Mouse (Mus musculus) liver, embryonic 14.5 days (tissue): ENCODE results near the gene Prr23a3. TPM values are rescaled to one million over a fixed set of nuclear protein-coding genes. Genes with fewer than 3 reads are reported as not detected.

Experiments
- ATAC-seq: fragments of 200-750 bp; cut with Nextera tagmentation; 2 replicates; pipeline ENCODE4 v1.8.0; 2017; ENCODE audit warnings: moderate number of reproducible peaks, mild to moderate bottlenecking, moderate library complexity; ENCODE audit not compliant: insufficient read depth
- DNase-seq, 3 experiments: peaks; one replicate each; pipeline ENCODE4 v3.0.0-alpha.2; 2012 to 2013; ENCODE audit warnings: low read depth in 3 of 3, low spot score in 3 of 3
- H3K27ac ChIP-seq: fragments of 300-500 bp; sonication (generic); 2 replicates; pipeline ENCODE4 v1.5.1; 2014; ENCODE audit warnings: moderate library complexity, mild to moderate bottlenecking, control low read depth, inconsistent platforms
- H3K27me3 ChIP-seq: fragments of 300-500 bp; sonication (generic); 2 replicates; pipeline ENCODE4 v1.6.1; 2014; ENCODE audit warnings: mild to moderate bottlenecking, low read length, moderate library complexity; ENCODE audit not compliant: control insufficient read depth, insufficient read depth
- H3K36me3 ChIP-seq: fragments of 300-500 bp; sonication (generic); replicated peaks from 2 replicates; pipeline ENCODE4 v1.6.1; 2014; ENCODE audit warnings: low read depth; ENCODE audit not compliant: control insufficient read depth, insufficient read depth
- H3K4me1 ChIP-seq, 2 experiments: fragments of 200-500 bp in 1 of 2; fragments of 300-500 bp in 1 of 2; sonication (generic) in 1 of 2; replicated peaks; 2 replicates each; pipeline ENCODE4 v1.6.1; 2012 to 2014; ENCODE audit warnings: antibody characterized with exemption in 1 of 2, inconsistent platforms in 1 of 2, low read length in 1 of 2; ENCODE audit not compliant: control insufficient read depth in 2 of 2, insufficient read depth in 2 of 2
- H3K4me2 ChIP-seq: fragments of 300-500 bp; sonication (generic); 2 replicates; pipeline ENCODE4 v1.6.1; 2014; ENCODE audit warnings: low read depth, mild to moderate bottlenecking, control low read depth, moderate library complexity
- H3K4me3 ChIP-seq, 2 experiments: fragments of 200-500 bp in 1 of 2; fragments of 300-500 bp in 1 of 2; sonication (generic) in 1 of 2; 2 replicates each; pipeline ENCODE4 v1.5.1; 2012 to 2014; ENCODE audit warnings: low read depth in 2 of 2, low read length in 2 of 2, mild to moderate bottlenecking in 2 of 2, control low read depth in 1 of 2, inconsistent platforms in 1 of 2, moderate library complexity in 1 of 2; ENCODE audit not compliant: insufficient read depth in 1 of 2
- H3K9ac ChIP-seq: fragments of 300-500 bp; sonication (generic); replicated peaks from 2 replicates; pipeline ENCODE4 v1.6.1; 2014; ENCODE audit warnings: mild to moderate bottlenecking, control low read depth, moderate library complexity
- H3K9me3 ChIP-seq: fragments of 300-500 bp; sonication (generic); 2 replicates; pipeline ENCODE4 v1.6.1; 2016; ENCODE audit warnings: low read length, mixed read lengths; ENCODE audit not compliant: control insufficient read depth
- CTCF ChIP-seq: IDR thresholded peaks from 2 replicates; pipeline ENCODE4 v1.5.1; 2016; ENCODE audit warnings: antibody characterized with exemption, low read depth, control low read depth
- EP300 ChIP-seq: IDR thresholded peaks from 2 replicates; pipeline ENCODE4 v1.6.1; 2016; ENCODE audit warnings: antibody characterized with exemption, low read depth
- WGBS: fragments of 180-500 bp; shearing (Covaris S2); extraction: QIAGEN DNeasy Blood & Tissue Kit; methylation state at CpG from one replicate; pipeline ENCODE4 v1.1.7; 2014; ENCODE audit not compliant: insufficient replicate concordance; 5-methylcytosine and 5-hydroxymethylcytosine counted together
- polyA plus RNA-seq, 2 experiments: library from polyadenylated mRNA; depleted of rRNA in 1 of 2; stranded (reverse) in 1 of 2; unstranded in 1 of 2; fragments of >200 nt; fragmentation: Nextera tagmentation in 1 of 2; extraction: Ambion mirVana in 1 of 2; gene quantifications; 2 replicates each; pipeline versions ENCODE4 v1.2.1 to v1.2.3; 2012 to 2014

The Prr23a3 gene
- polyA plus RNA-seq (2012; rRNA removed): not detected in 2 replicates
- not detected in 2 replicates for polyA plus RNA-seq (2014; fragmentation: Nextera tagmentation; extraction: Ambion mirVana)

- no peaks in the 10 kb centered on the region for H3K36me3 ChIP-seq
- 47% methylated on average over 22 of the region's 22 CpGs for WGBS
- DNase-seq (no peak), ATAC-seq (no peak)
- H3K9ac ChIP-seq: no peak within 1 kb of the TSS
- H3K4me3 ChIP-seq: no peak within 1 kb of the TSS
- no peaks in the 10 kb centered on the region for H3K27me3 ChIP-seq
- no peaks in the 10 kb centered on the region for H3K4me1 ChIP-seq
- no peaks in the 10 kb centered on the region for H3K9me3 ChIP-seq
- H3K4me2 ChIP-seq: no peak within 1 kb of the TSS
- no peak within 1 kb of the TSS for H3K27ac ChIP-seq
- TF ChIP-seq EP300 (no peak), CTCF (no peak)
Observed at GRCm38 (mm10) chr9:98864571-98864970, at the start of gene Prr23a3. TSS of gene Prr23a3 (plus strand) at chr9:98864767.

GRCm38 (mm10) chr9:98816066-98816465 is 48.5 kb upstream of the Prr23a3 start:
- no peak for ATAC-seq
- DNase-seq: no peak
- 58% methylated on average over 3 of the region's 3 CpGs for WGBS

GRCm38 (mm10) chr9:98817592-98817991 is 47.0 kb upstream of the Prr23a3 start:
- no peaks in the 10 kb centered on the region for H3K4me1 ChIP-seq
- H3K9me3 ChIP-seq: no peaks in the 10 kb centered on the region
- no peaks in the 10 kb centered on the region for H3K36me3 ChIP-seq
- no peak for DNase-seq
- TF ChIP-seq EP300: no peak
- TF ChIP-seq CTCF: no peak
- no peak overlapping the region for H3K27ac ChIP-seq
- H3K4me3 ChIP-seq: no peak overlapping the region
- no peak for ATAC-seq
- no peak overlapping the region for H3K9ac ChIP-seq
- no peak overlapping the region for H3K4me2 ChIP-seq
- 66% methylated on average over 7 of the region's 7 CpGs for WGBS
- no peaks in the 10 kb centered on the region for H3K27me3 ChIP-seq

More at GRCm38 (mm10) chr9:98816066-98816465, 48.5 kb upstream of the Prr23a3 start:
- TF ChIP-seq EP300 (no peak), CTCF (no peak)
- H3K27ac ChIP-seq: no peak overlapping the region
- no peaks in the 10 kb centered on the region for H3K36me3 ChIP-seq
- no peak overlapping the region for H3K4me3 ChIP-seq
- H3K4me2 ChIP-seq: no peak overlapping the region
- no peaks in the 10 kb centered on the region for H3K4me1 ChIP-seq
- no peaks in the 10 kb centered on the region for H3K27me3 ChIP-seq
- H3K9ac ChIP-seq: no peak overlapping the region
- no peaks in the 10 kb centered on the region for H3K9me3 ChIP-seq

- no peaks in the 10 kb centered on the region for H3K4me1 ChIP-seq
- no peak overlapping the region for H3K4me2 ChIP-seq
- no peak for ATAC-seq
- H3K36me3 ChIP-seq: no peaks in the 10 kb centered on the region
- TF ChIP-seq CTCF: no peak
- TF ChIP-seq EP300: no peak
- 48% methylated on average over 5 of the region's 5 CpGs for WGBS
- no peaks in the 10 kb centered on the region for H3K9me3 ChIP-seq
- no peak overlapping the region for H3K27ac ChIP-seq
- no peak overlapping the region for H3K9ac ChIP-seq
- no peak for DNase-seq
- H3K4me3 ChIP-seq: no peak overlapping the region
- H3K27me3 ChIP-seq: no peaks in the 10 kb centered on the region
Observed at GRCm38 (mm10) chr9:98818971-98819370, 45.6 kb upstream of the Prr23a3 start.

- Histone ChIP-seq H3K27ac (no peak overlapping the region), H3K9me3 (no peaks in the 10 kb centered on the region), H3K4me3 (no peak overlapping the region), H3K27me3 (no peaks in the 10 kb centered on the region), H3K4me1 (no peaks in the 10 kb centered on the region), H3K4me2 (no peak overlapping the region), H3K9ac (no peak overlapping the region), H3K36me3 (no peaks in the 10 kb centered on the region)
- 47% methylated on average over 2 of the region's 2 CpGs for WGBS
- DNase-seq (no peak), ATAC-seq (no peak)
- TF ChIP-seq CTCF (no peak), EP300 (no peak)
Observed at GRCm38 (mm10) chr9:98819481-98819880, 45.1 kb upstream of the Prr23a3 start.
